Mouse (Mus musculus): ENCODE results near the gene Arhgap24. TPM values are rescaled to one million over a fixed set of nuclear protein-coding genes. Genes with fewer than 3 reads are reported as not detected.

Gene Arhgap24
- total RNA-seq, 1 experiment from 2014 or later, result 32.9 TPM

GRCm38 (mm10) chr5:102560270-102560669, 79.1 kb downstream of the Arhgap24 start:
- ATAC-seq (ENCODE audit: extremely low read depth, insufficient number of reproducible peaks, low FRiP score, poor library complexity, severe bottlenecking), result no peak

- ATAC-seq (ENCODE audit: extremely low read depth, insufficient number of reproducible peaks, low FRiP score, poor library complexity, severe bottlenecking), result no peak
These were observed 82.8 kb downstream of the Arhgap24 start for GRCm38 (mm10) chr5:102563971-102564370.

- no peak for ATAC-seq (ENCODE audit: extremely low read depth, insufficient number of reproducible peaks, low FRiP score, poor library complexity, severe bottlenecking)
These were observed 87.6 kb downstream of the Arhgap24 start for GRCm38 (mm10) chr5:102568764-102569163.

- ATAC-seq (ENCODE audit: extremely low read depth, insufficient number of reproducible peaks, low FRiP score, poor library complexity, severe bottlenecking), result no peak
These were observed 90.3 kb downstream of the Arhgap24 start for GRCm38 (mm10) chr5:102571445-102571844.

- ATAC-seq (ENCODE audit: extremely low read depth, insufficient number of reproducible peaks, low FRiP score, poor library complexity, severe bottlenecking), result no peak
These were observed 95.6 kb downstream of the Arhgap24 start for GRCm38 (mm10) chr5:102576750-102577149.

GRCm38 (mm10) chr5:102577729-102578128, 96.5 kb downstream of the Arhgap24 start:
- no peak for ATAC-seq (ENCODE audit: extremely low read depth, insufficient number of reproducible peaks, low FRiP score, poor library complexity, severe bottlenecking)

GRCm38 (mm10) chr5:102578431-102578830, 97.2 kb downstream of the Arhgap24 start:
- no peak for ATAC-seq (ENCODE audit: extremely low read depth, insufficient number of reproducible peaks, low FRiP score, poor library complexity, severe bottlenecking)

- no peak for ATAC-seq (ENCODE audit: extremely low read depth, insufficient number of reproducible peaks, low FRiP score, poor library complexity, severe bottlenecking)
These were observed 101.7 kb downstream of the Arhgap24 start for GRCm38 (mm10) chr5:102582864-102583410.

GRCm38 (mm10) chr5:102591422-102591821, 110.2 kb downstream of the Arhgap24 start:
- no peak for ATAC-seq (ENCODE audit: extremely low read depth, insufficient number of reproducible peaks, low FRiP score, poor library complexity, severe bottlenecking)

GRCm38 (mm10) chr5:102593058-102593457, 111.9 kb downstream of the Arhgap24 start:
- no peak for ATAC-seq (ENCODE audit: extremely low read depth, insufficient number of reproducible peaks, low FRiP score, poor library complexity, severe bottlenecking)

GRCm38 (mm10) chr5:102599102-102599501, 117.9 kb downstream of the Arhgap24 start:
- ATAC-seq (ENCODE audit: extremely low read depth, insufficient number of reproducible peaks, low FRiP score, poor library complexity, severe bottlenecking), result no peak

- ATAC-seq (ENCODE audit: extremely low read depth, insufficient number of reproducible peaks, low FRiP score, poor library complexity, severe bottlenecking), result no peak
These were observed 132.4 kb downstream of the Arhgap24 start for GRCm38 (mm10) chr5:102613571-102613970.

GRCm38 (mm10) chr5:102614081-102614480, 132.9 kb downstream of the Arhgap24 start:
- ATAC-seq (ENCODE audit: extremely low read depth, insufficient number of reproducible peaks, low FRiP score, poor library complexity, severe bottlenecking), result no peak

- no peak for ATAC-seq (ENCODE audit: extremely low read depth, insufficient number of reproducible peaks, low FRiP score, poor library complexity, severe bottlenecking)
These were observed 134.1 kb downstream of the Arhgap24 start for GRCm38 (mm10) chr5:102615249-102615648.

GRCm38 (mm10) chr5:102621036-102621435, 139.8 kb downstream of the Arhgap24 start:
- no peak for ATAC-seq (ENCODE audit: extremely low read depth, insufficient number of reproducible peaks, low FRiP score, poor library complexity, severe bottlenecking)

GRCm38 (mm10) chr5:102623807-102624435, 142.7 kb downstream of the Arhgap24 start:
- ATAC-seq (ENCODE audit: extremely low read depth, insufficient number of reproducible peaks, low FRiP score, poor library complexity, severe bottlenecking), result no peak

GRCm38 (mm10) chr5:102626671-102627070, 145.5 kb downstream of the Arhgap24 start:
- no peak for ATAC-seq (ENCODE audit: extremely low read depth, insufficient number of reproducible peaks, low FRiP score, poor library complexity, severe bottlenecking)

GRCm38 (mm10) chr5:102629362-102629771, 148.2 kb downstream of the Arhgap24 start:
- no peak for ATAC-seq (ENCODE audit: extremely low read depth, insufficient number of reproducible peaks, low FRiP score, poor library complexity, severe bottlenecking)

- ATAC-seq (ENCODE audit: extremely low read depth, insufficient number of reproducible peaks, low FRiP score, poor library complexity, severe bottlenecking), result no peak
These were observed 154.4 kb downstream of the Arhgap24 start for GRCm38 (mm10) chr5:102635591-102635990.

- ATAC-seq (ENCODE audit: extremely low read depth, insufficient number of reproducible peaks, low FRiP score, poor library complexity, severe bottlenecking), result peak; percentile 26; the same call in 1 of the 2 replicates
These were observed 158.8 kb downstream of the Arhgap24 start for GRCm38 (mm10) chr5:102639782-102640559.
